Mouse (Mus musculus): Measurements from ENCODE around the gene Garnl3. TPM values are rescaled to one million over a fixed set of nuclear protein-coding genes. Genes with fewer than 3 reads are reported as not detected.

The Garnl3 gene
- total and polyA plus RNA-seq, 3 experiments: 0.55 to 2.6 TPM; not detected in 1

GRCm38 (mm10) chr2:32940483-32940882, 191.0 kb downstream of the Garnl3 start:
- DNase-seq (ENCODE audit: low spot score): no peak
- no peak for ATAC-seq (ENCODE audit: extremely low read depth, insufficient number of reproducible peaks, low FRiP score, poor library complexity, severe bottlenecking)
- H3K36me3 ChIP-seq (replicated peaks): peaks cover 79% of the 10 kb centered on the region
- no peak overlapping the region for H3K4me3 ChIP-seq (ENCODE audit: low read depth, low read length)
- H3K27me3 ChIP-seq (ENCODE audit: insufficient read depth, low read length): no peaks in the 10 kb centered on the region
- H3K4me1 ChIP-seq (ENCODE audit: insufficient read depth, low read depth, low read length): 0 out of 2 replicates have a peak, but pooled peaks cover 2% of the 10 kb centered on the region
- no peaks in the 10 kb centered on the region for H3K9me3 ChIP-seq (replicated peaks)
- no peak for TF ChIP-seq GATA1 (IDR thresholded peaks at IDR 0.05; ENCODE audit: borderline replicate concordance, low read length)
- no peak for TF ChIP-seq POLR2AphosphoS5 (IDR thresholded peaks at IDR 0.05; ENCODE audit: insufficient replicate concordance, low read depth, low read length)
- no peak for TF ChIP-seq TAL1 (conservative IDR thresholded peaks at IDR 0.05; ENCODE audit: low read depth, low read length)
- TF ChIP-seq GATA2 (IDR thresholded peaks at IDR 0.05; ENCODE audit: borderline replicate concordance, low read depth, low read length): no peak
- TF ChIP-seq CTCF (IDR thresholded peaks at IDR 0.05; ENCODE audit: low read depth, low read length): no peak

GRCm38 (mm10) chr2:32939418-32939817, 192.0 kb downstream of the Garnl3 start:
- Histone ChIP-seq H3K4me3 (ENCODE audit: low read depth, low read length) (no peak overlapping the region), H3K4me1 (ENCODE audit: insufficient read depth, low read depth, low read length) (0 out of 2 replicates have a peak, but pooled peaks cover 2% of the 10 kb centered on the region), H3K9me3 (replicated peaks) (no peaks in the 10 kb centered on the region), H3K27me3 (ENCODE audit: insufficient read depth, low read length) (no peaks in the 10 kb centered on the region), H3K36me3 (replicated peaks) (peaks cover 79% of the 10 kb centered on the region)
- TF ChIP-seq CTCF (IDR thresholded peaks at IDR 0.05; ENCODE audit: low read depth, low read length) (peak; percentile 32), TAL1 (conservative IDR thresholded peaks at IDR 0.05; ENCODE audit: low read depth, low read length) (no peak), GATA1 (IDR thresholded peaks at IDR 0.05; ENCODE audit: borderline replicate concordance, low read length) (no peak), POLR2AphosphoS5 (IDR thresholded peaks at IDR 0.05; ENCODE audit: insufficient replicate concordance, low read depth, low read length) (no peak), GATA2 (IDR thresholded peaks at IDR 0.05; ENCODE audit: borderline replicate concordance, low read depth, low read length) (no peak)
- no peak for ATAC-seq (ENCODE audit: extremely low read depth, insufficient number of reproducible peaks, low FRiP score, poor library complexity, severe bottlenecking)
- peak; percentile 34 for DNase-seq (ENCODE audit: low spot score)

DNA sequence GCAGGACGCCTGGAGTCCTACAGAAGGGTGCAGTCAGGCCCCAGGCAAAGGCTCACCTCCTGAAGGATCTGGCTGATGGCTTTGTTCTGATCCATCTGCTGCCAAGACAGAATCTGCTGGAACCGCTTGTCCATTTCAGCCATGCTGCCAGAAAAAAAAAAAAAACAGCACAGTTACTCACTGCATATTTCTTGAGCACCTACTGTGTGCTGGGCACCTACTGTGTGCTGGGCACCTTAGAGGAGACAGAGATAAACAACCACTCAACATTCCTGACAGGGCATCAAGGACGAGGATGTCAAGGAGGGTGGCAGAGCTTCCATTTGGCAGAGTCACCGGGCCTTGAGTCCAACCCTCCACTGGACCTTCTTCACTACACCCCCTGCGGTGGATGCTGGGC, 192.7 kb downstream of the Garnl3 start:
- TF ChIP-seq GATA2 (IDR thresholded peaks at IDR 0.05; ENCODE audit: borderline replicate concordance, low read depth, low read length) (no peak), TAL1 (conservative IDR thresholded peaks at IDR 0.05; ENCODE audit: low read depth, low read length) (no peak), CTCF (IDR thresholded peaks at IDR 0.05; ENCODE audit: low read depth, low read length) (no peak)
- H3K4me1 ChIP-seq (ENCODE audit: insufficient read depth, low read depth, low read length): 0 out of 2 replicates have a peak, but pooled peaks cover 2% of the 10 kb centered on the region
- no peak for ATAC-seq (ENCODE audit: extremely low read depth, insufficient number of reproducible peaks, low FRiP score, poor library complexity, severe bottlenecking)

More for the DNA sequence above, 192.7 kb downstream of the Garnl3 start:
- H3K36me3 ChIP-seq (replicated peaks): peaks cover 83% of the 10 kb centered on the region
- H3K27me3 ChIP-seq (ENCODE audit: insufficient read depth, low read length): no peaks in the 10 kb centered on the region
- no peak overlapping the region for H3K4me3 ChIP-seq (ENCODE audit: low read depth, low read length)
- DNase-seq (ENCODE audit: low spot score): no peak
- H3K9me3 ChIP-seq (replicated peaks): no peaks in the 10 kb centered on the region

Other genes starting within 250 kb of the Garnl3 start
- 4,306 and 4,312 TPM in 2 replicates for gene Rpl12, start 170.1 kb downstream of the Garnl3 start, total RNA-seq (2014; fragmentation: Nextera tagmentation)
- 1,968 and 2,280 TPM in 2 replicates for gene Rpl12, start 170.1 kb downstream of the Garnl3 start, total RNA-seq (2017)
- 2,853 and 2,936 TPM in 2 replicates for gene Rpl12, start 170.1 kb downstream of the Garnl3 start, polyA plus RNA-seq (2012)
- 10.4 and 12.8 TPM in 2 replicates for gene Lrsam1, start 170.0 kb downstream of the Garnl3 start, total RNA-seq (2014; fragmentation: Nextera tagmentation)
- 5.0 and 8.5 TPM in 2 replicates for gene Lrsam1, start 170.0 kb downstream of the Garnl3 start, total RNA-seq (2017)
- gene Lrsam1, start 170.0 kb downstream of the Garnl3 start, polyA plus RNA-seq (2012): 9.5 and 10.8 TPM in 2 replicates
- gene Slc2a8, start 149.6 kb downstream of the Garnl3 start, total RNA-seq (2014; fragmentation: Nextera tagmentation): 8.2 and 10.0 TPM in 2 replicates
- gene Slc2a8, start 149.6 kb downstream of the Garnl3 start, total RNA-seq (2017): 3.7 and 4.4 TPM in 2 replicates
- gene Slc2a8, start 149.6 kb downstream of the Garnl3 start, polyA plus RNA-seq (2012): 41.2 and 77.2 TPM in 2 replicates
- gene Angptl2, start 84.4 kb upstream of the Garnl3 start, total RNA-seq (2014; fragmentation: Nextera tagmentation): not detected in 2 replicates
- 0.11 and 0.12 TPM in 2 replicates for gene Angptl2, start 84.4 kb upstream of the Garnl3 start, total RNA-seq (2017)
- gene Angptl2, start 84.4 kb upstream of the Garnl3 start, polyA plus RNA-seq (2012): not detected in 2 replicates
- 6.1 and 6.4 TPM in 2 replicates for gene Ralgps1, start 239.8 kb upstream of the Garnl3 start, total RNA-seq (2014; fragmentation: Nextera tagmentation)
- gene Ralgps1, start 239.8 kb upstream of the Garnl3 start, total RNA-seq (2017): 2.3 and 3.4 TPM in 2 replicates
- 1.8 TPM in 2 replicates for gene Ralgps1, start 239.8 kb upstream of the Garnl3 start, polyA plus RNA-seq (2012)